Mouse (Mus musculus): Measurements from ENCODE around the gene Izumo4. TPM values are rescaled to one million over a fixed set of nuclear protein-coding genes. Genes with fewer than 3 reads are reported as not detected.
A peak's percentile ranks its signal among the peaks of the same experiment; 100 is the strongest.

Izumo4 gene
- polyA plus RNA-seq, 2 experiments = 15.9 to 66.1 TPM

- H3K9me3 ChIP-seq (ENCODE audit: control insufficient read depth, low read length) = no peaks in the 10 kb centered on the region
- peak; percentile 24 for ATAC-seq (ENCODE audit: low FRiP score, low read depth)
- H3K36me3 ChIP-seq (ENCODE audit: control insufficient read depth, insufficient read depth, low read length) = no peaks in the 10 kb centered on the region
- H3K9ac ChIP-seq (ENCODE audit: low read depth, low read length, severe bottlenecking) = no peak overlapping the region
- H3K4me1 ChIP-seq (ENCODE audit: control insufficient read depth, insufficient read depth, low read length) = peaks cover 15% of the 10 kb centered on the region
- H3K4me2 ChIP-seq (replicated peaks; ENCODE audit: low read depth, low read length, severe bottlenecking) = peak overlapping the region; percentile 41
- no peak overlapping the region for H3K27ac ChIP-seq (replicated peaks; ENCODE audit: low read depth, low read length)
- H3K27me3 ChIP-seq (ENCODE audit: control insufficient read depth, insufficient read depth, low read length) = no peaks in the 10 kb centered on the region
- TF ChIP-seq POLR2A (IDR thresholded peaks at IDR 0.05; ENCODE audit: borderline replicate concordance, extremely low read depth, insufficient read depth, insufficient read length) = no peak
- 3% methylated on average over 6 of the region's 6 CpGs for WGBS
- peak overlapping the region; percentile 13; the same call in 1 of the 2 replicates for H3K4me3 ChIP-seq (replicated peaks; ENCODE audit: low read length)
- peak; percentile 80 for DNase-seq (ENCODE audit: low spot score)
Measured at GRCm38 (mm10) chr10:80752079-80752625, 50.2 kb downstream of the Izumo4 start.

- ATAC-seq (ENCODE audit: low FRiP score, low read depth) (peak; percentile 93), DNase-seq (ENCODE audit: low spot score) (peak; percentile 96)
- Histone ChIP-seq H3K27ac (replicated peaks; ENCODE audit: low read depth, low read length) (peak within 1 kb of the TSS; percentile 72), H3K9ac (ENCODE audit: low read depth, low read length, severe bottlenecking) (peak within 1 kb of the TSS; percentile 93), H3K4me2 (replicated peaks; ENCODE audit: low read depth, low read length, severe bottlenecking) (peak within 1 kb of the TSS; percentile 96), H3K4me1 (ENCODE audit: control insufficient read depth, insufficient read depth, low read length) (peaks cover 25% of the 10 kb centered on the region), H3K27me3 (ENCODE audit: control insufficient read depth, insufficient read depth, low read length) (no peaks in the 10 kb centered on the region), H3K9me3 (ENCODE audit: control insufficient read depth, low read length) (no peaks in the 10 kb centered on the region), H3K36me3 (ENCODE audit: control insufficient read depth, insufficient read depth, low read length) (no peaks in the 10 kb centered on the region), H3K4me3 (replicated peaks; ENCODE audit: low read length) (peak within 1 kb of the TSS; percentile 97)
- WGBS = 2% methylated on average over 41 of the region's 57 CpGs
- no peak for TF ChIP-seq POLR2A (IDR thresholded peaks at IDR 0.05; ENCODE audit: borderline replicate concordance, extremely low read depth, insufficient read depth, insufficient read length)
Measured at GRCm38 (mm10) chr10:80754594-80755290, 52.8 kb downstream of the Izumo4 start, which contains the start of gene Dot1l. Dot1l (plus strand) TSS chr10:80755206.

Other genes with a start within 250 kb of the Izumo4 start
- 0.01 TPM in 2 replicates for gene Onecut3, start 207.3 kb upstream of the Izumo4 start, polyA plus RNA-seq (2012; rRNA removed)
- not detected in 2 replicates for gene Onecut3, start 207.3 kb upstream of the Izumo4 start, polyA plus RNA-seq (2014; fragmentation: Nextera tagmentation; extraction: Ambion mirVana)
- gene Atp8b3, start 163.1 kb upstream of the Izumo4 start, polyA plus RNA-seq (2012; rRNA removed) = 0.30 and 0.70 TPM in 2 replicates
- 0.14 and 0.22 TPM in 2 replicates for gene Atp8b3, start 163.1 kb upstream of the Izumo4 start, polyA plus RNA-seq (2014; fragmentation: Nextera tagmentation; extraction: Ambion mirVana)
- 56.4 and 79.5 TPM in 2 replicates for gene Rexo1, start 140.6 kb upstream of the Izumo4 start, polyA plus RNA-seq (2012; rRNA removed)
- gene Rexo1, start 140.6 kb upstream of the Izumo4 start, polyA plus RNA-seq (2014; fragmentation: Nextera tagmentation; extraction: Ambion mirVana) = 27.9 and 32.4 TPM in 2 replicates
- 18.9 and 26.9 TPM in 2 replicates for gene Klf16, start 124.9 kb upstream of the Izumo4 start, polyA plus RNA-seq (2012; rRNA removed)
- 11.0 and 11.5 TPM in 2 replicates for gene Klf16, start 124.9 kb upstream of the Izumo4 start, polyA plus RNA-seq (2014; fragmentation: Nextera tagmentation; extraction: Ambion mirVana)
- gene Abhd17a, start 111.8 kb upstream of the Izumo4 start, polyA plus RNA-seq (2012; rRNA removed) = 116 and 173 TPM in 2 replicates
- gene Abhd17a, start 111.8 kb upstream of the Izumo4 start, polyA plus RNA-seq (2014; fragmentation: Nextera tagmentation; extraction: Ambion mirVana) = 129 and 132 TPM in 2 replicates
- 83.1 and 107 TPM in 2 replicates for gene Scamp4, start 99.3 kb upstream of the Izumo4 start, polyA plus RNA-seq (2012; rRNA removed)
- gene Scamp4, start 99.3 kb upstream of the Izumo4 start, polyA plus RNA-seq (2014; fragmentation: Nextera tagmentation; extraction: Ambion mirVana) = 91.4 and 104 TPM in 2 replicates
- gene Adat3, start 99.3 kb upstream of the Izumo4 start, polyA plus RNA-seq (2012; rRNA removed) = 16.8 and 29.2 TPM in 2 replicates
- gene Adat3, start 99.3 kb upstream of the Izumo4 start, polyA plus RNA-seq (2014; fragmentation: Nextera tagmentation; extraction: Ambion mirVana) = 5.6 and 6.4 TPM in 2 replicates
- 5.6 and 6.2 TPM in 2 replicates for gene Gm49322, start 96.2 kb upstream of the Izumo4 start, polyA plus RNA-seq (2012; rRNA removed)
- gene Gm49322, start 96.2 kb upstream of the Izumo4 start, polyA plus RNA-seq (2014; fragmentation: Nextera tagmentation; extraction: Ambion mirVana) = 2.2 and 2.8 TPM in 2 replicates
- gene Csnk1g2, start 79.3 kb upstream of the Izumo4 start, polyA plus RNA-seq (2012; rRNA removed) = 253 and 298 TPM in 2 replicates
- 110 and 125 TPM in 2 replicates for gene Csnk1g2, start 79.3 kb upstream of the Izumo4 start, polyA plus RNA-seq (2014; fragmentation: Nextera tagmentation; extraction: Ambion mirVana)
- gene Btbd2, start 45.1 kb upstream of the Izumo4 start, polyA plus RNA-seq (2012; rRNA removed) = 87.8 and 122 TPM in 2 replicates
- 78.0 and 89.1 TPM in 2 replicates for gene Btbd2, start 45.1 kb upstream of the Izumo4 start, polyA plus RNA-seq (2014; fragmentation: Nextera tagmentation; extraction: Ambion mirVana)
- 108 and 147 TPM in 2 replicates for gene Mknk2, start 24.1 kb upstream of the Izumo4 start, polyA plus RNA-seq (2012; rRNA removed)
- 93.0 and 97.7 TPM in 2 replicates for gene Mknk2, start 24.1 kb upstream of the Izumo4 start, polyA plus RNA-seq (2014; fragmentation: Nextera tagmentation; extraction: Ambion mirVana)
- gene Mob3a, start 207 bp upstream of the Izumo4 start, polyA plus RNA-seq (2012; rRNA removed) = 33.7 and 42.7 TPM in 2 replicates
- gene Mob3a, start 207 bp upstream of the Izumo4 start, polyA plus RNA-seq (2014; fragmentation: Nextera tagmentation; extraction: Ambion mirVana) = 35.9 and 36.5 TPM in 2 replicates
- 123 and 150 TPM in 2 replicates for gene Ap3d1, start 40.1 kb downstream of the Izumo4 start, polyA plus RNA-seq (2012; rRNA removed)
- gene Ap3d1, start 40.1 kb downstream of the Izumo4 start, polyA plus RNA-seq (2014; fragmentation: Nextera tagmentation; extraction: Ambion mirVana) = 75.1 and 82.9 TPM in 2 replicates
- gene Dot1l, start 53.0 kb downstream of the Izumo4 start, polyA plus RNA-seq (2012; rRNA removed) = 55.1 and 72.2 TPM in 2 replicates
- gene Dot1l, start 53.0 kb downstream of the Izumo4 start, polyA plus RNA-seq (2014; fragmentation: Nextera tagmentation; extraction: Ambion mirVana) = 22.7 and 25.6 TPM in 2 replicates
- gene Sf3a2, start 96.0 kb downstream of the Izumo4 start, polyA plus RNA-seq (2012; rRNA removed) = 78.0 and 102 TPM in 2 replicates
- 80.6 and 87.6 TPM in 2 replicates for gene Sf3a2, start 96.0 kb downstream of the Izumo4 start, polyA plus RNA-seq (2014; fragmentation: Nextera tagmentation; extraction: Ambion mirVana)
- 109 and 110 TPM in 2 replicates for gene Plekhj1, start 96.4 kb downstream of the Izumo4 start, polyA plus RNA-seq (2012; rRNA removed)
- 119 and 121 TPM in 2 replicates for gene Plekhj1, start 96.4 kb downstream of the Izumo4 start, polyA plus RNA-seq (2014; fragmentation: Nextera tagmentation; extraction: Ambion mirVana)
- gene Amh, start 103.1 kb downstream of the Izumo4 start, polyA plus RNA-seq (2012; rRNA removed) = 1.0 and 1.9 TPM in 2 replicates
- 0.11 TPM in 1 of 2 replicates, not detected in the other for gene Amh, start 103.1 kb downstream of the Izumo4 start, polyA plus RNA-seq (2014; fragmentation: Nextera tagmentation; extraction: Ambion mirVana)
- gene Jsrp1, start 111.3 kb downstream of the Izumo4 start, polyA plus RNA-seq (2012; rRNA removed) = 8.5 and 12.1 TPM in 2 replicates
- 5.1 and 6.1 TPM in 2 replicates for gene Jsrp1, start 111.3 kb downstream of the Izumo4 start, polyA plus RNA-seq (2014; fragmentation: Nextera tagmentation; extraction: Ambion mirVana)
- gene Oaz1, start 124.5 kb downstream of the Izumo4 start, polyA plus RNA-seq (2012; rRNA removed) = 882 and 1,248 TPM in 2 replicates
- gene Oaz1, start 124.5 kb downstream of the Izumo4 start, polyA plus RNA-seq (2014; fragmentation: Nextera tagmentation; extraction: Ambion mirVana) = 1,813 and 1,884 TPM in 2 replicates
- 0.88 and 1.4 TPM in 2 replicates for gene Lingo3, start 141.9 kb downstream of the Izumo4 start, polyA plus RNA-seq (2012; rRNA removed)
- 0.56 and 0.82 TPM in 2 replicates for gene Lingo3, start 141.9 kb downstream of the Izumo4 start, polyA plus RNA-seq (2014; fragmentation: Nextera tagmentation; extraction: Ambion mirVana)
- 366 and 417 TPM in 2 replicates for gene Lsm7, start 153.0 kb downstream of the Izumo4 start, polyA plus RNA-seq (2012; rRNA removed)
- 360 and 371 TPM in 2 replicates for gene Lsm7, start 153.0 kb downstream of the Izumo4 start, polyA plus RNA-seq (2014; fragmentation: Nextera tagmentation; extraction: Ambion mirVana)
- gene Sppl2b, start 153.1 kb downstream of the Izumo4 start, polyA plus RNA-seq (2012; rRNA removed) = 86.8 and 128 TPM in 2 replicates
- gene Sppl2b, start 153.1 kb downstream of the Izumo4 start, polyA plus RNA-seq (2014; fragmentation: Nextera tagmentation; extraction: Ambion mirVana) = 40.8 and 41.8 TPM in 2 replicates
- 0.04 TPM in 1 of 2 replicates, not detected in the other for gene Tmprss9, start 169.7 kb downstream of the Izumo4 start, polyA plus RNA-seq (2012; rRNA removed)
- gene Tmprss9, start 169.7 kb downstream of the Izumo4 start, polyA plus RNA-seq (2014; fragmentation: Nextera tagmentation; extraction: Ambion mirVana) = 0.10 TPM in 1 of 2 replicates, not detected in the other
- 187 and 229 TPM in 2 replicates for gene Timm13, start 198.8 kb downstream of the Izumo4 start, polyA plus RNA-seq (2012; rRNA removed)
- gene Timm13, start 198.8 kb downstream of the Izumo4 start, polyA plus RNA-seq (2014; fragmentation: Nextera tagmentation; extraction: Ambion mirVana) = 330 and 335 TPM in 2 replicates
- gene Lmnb2, start 216.1 kb downstream of the Izumo4 start, polyA plus RNA-seq (2012; rRNA removed) = 75.9 and 77.5 TPM in 2 replicates
- 19.1 and 21.5 TPM in 2 replicates for gene Lmnb2, start 216.1 kb downstream of the Izumo4 start, polyA plus RNA-seq (2014; fragmentation: Nextera tagmentation; extraction: Ambion mirVana)
- 46.2 and 52.2 TPM in 2 replicates for gene Gadd45b, start 227.9 kb downstream of the Izumo4 start, polyA plus RNA-seq (2012; rRNA removed)
- 33.8 and 36.6 TPM in 2 replicates for gene Gadd45b, start 227.9 kb downstream of the Izumo4 start, polyA plus RNA-seq (2014; fragmentation: Nextera tagmentation; extraction: Ambion mirVana)